Mouse (Mus musculus) liver, postnatal 0 days (tissue): ENCODE measurements around the gene Gm21731. TPM values are rescaled to one million over a fixed set of nuclear protein-coding genes. Genes with fewer than 3 reads are reported as not detected.
A peak's percentile ranks its signal among the peaks of the same experiment; 100 is the strongest.
"Not testable (repeated sequence)": the region's sequence is repeated elsewhere in the genome, so short reads cannot be mapped to it uniquely, and the experiment has no call there.

ENCODE experiments used
- ATAC-seq: fragments of 200-750 bp; cut with Nextera tagmentation; 2 replicates; pipeline ENCODE4 v1.8.0; 2017; ENCODE audit warnings: mild to moderate bottlenecking, moderate library complexity
- DNase-seq: peaks from one replicate; pipeline ENCODE4 v3.0.0-alpha.2; 2016
- H3K27ac ChIP-seq: fragments of 300-500 bp; sonication (generic); 2 replicates; pipeline ENCODE4 v1.5.1; 2014; ENCODE audit warnings: antibody characterized with exemption, moderate library complexity, mild to moderate bottlenecking, low read depth
- H3K27me3 ChIP-seq: fragments of 300-500 bp; sonication (generic); 2 replicates; pipeline ENCODE4 v1.6.1; 2014; ENCODE audit warnings: low read length, control low read depth, mixed read lengths; ENCODE audit not compliant: insufficient read depth
- H3K36me3 ChIP-seq: fragments of 300-500 bp; sonication (generic); replicated peaks from 2 replicates; pipeline ENCODE4 v1.6.1; 2014; ENCODE audit warnings: mild to moderate bottlenecking, control low read depth, low read length, moderate library complexity, mixed read lengths; ENCODE audit not compliant: insufficient read depth
- H3K4me1 ChIP-seq: fragments of 300-500 bp; sonication (generic); 2 replicates; pipeline ENCODE4 v1.6.1; 2014; ENCODE audit warnings: antibody characterized with exemption, mild to moderate bottlenecking, control low read depth; ENCODE audit not compliant: insufficient read depth
- H3K4me2 ChIP-seq: fragments of 300-500 bp; sonication (generic); 2 replicates; pipeline ENCODE4 v1.6.1; 2014; ENCODE audit warnings: low read depth, mild to moderate bottlenecking, low read length, moderate library complexity, mixed read lengths
- H3K4me3 ChIP-seq: fragments of 300-500 bp; sonication (generic); 2 replicates; pipeline ENCODE4 v1.5.1; 2014; ENCODE audit warnings: low read depth, low read length
- H3K9ac ChIP-seq: fragments of 300-500 bp; sonication (generic); replicated peaks from 2 replicates; pipeline ENCODE4 v1.6.1; 2014; ENCODE audit warnings: mild to moderate bottlenecking, moderate library complexity
- H3K9me3 ChIP-seq: fragments of 300-500 bp; sonication (generic); 2 replicates; pipeline ENCODE4 v1.6.1; 2016; ENCODE audit warnings: mild to moderate bottlenecking, control low read depth, low read length, mixed read lengths
- CTCF ChIP-seq: sonication (generic); IDR thresholded peaks from 2 replicates; pipeline ENCODE4 v1.5.1; 2016; ENCODE audit warnings: antibody characterized with exemption, low read depth
- WGBS: fragments of 180-500 bp; shearing (Covaris S2); extraction: QIAGEN DNeasy Blood & Tissue Kit; methylation state at CpG from one replicate; pipeline ENCODE4 v1.1.7; 2014; ENCODE audit not compliant: insufficient replicate concordance; 5-methylcytosine and 5-hydroxymethylcytosine counted together
- polyA plus RNA-seq: library from polyadenylated mRNA; unstranded; fragments of >200 nt; fragmentation: Nextera tagmentation; extraction: Ambion mirVana; gene quantifications from 2 replicates; pipeline ENCODE4 v1.2.1, GENCODE M21; 2015

The Gm21731 gene
- polyA plus RNA-seq, result not detected in 2 replicates

- not testable (repeated sequence) for H3K27ac ChIP-seq, H3K9me3 ChIP-seq, DNase-seq, H3K27me3 ChIP-seq, H3K4me3 ChIP-seq, H3K36me3 ChIP-seq, H3K4me2 ChIP-seq, ATAC-seq, H3K4me1 ChIP-seq, H3K9ac ChIP-seq
These were observed at the start of gene Gm21731 for GRCm38 (mm10) chr13:120238811-120239210. Gene Gm21731, plus strand, starts transcription at chr13:120239111.

GRCm38 (mm10) chr13:120196189-120196821 is 42.6 kb upstream of the Gm21731 start:
- not testable (repeated sequence) for H3K9me3 ChIP-seq, H3K9ac ChIP-seq, H3K27me3 ChIP-seq, H3K4me3 ChIP-seq, H3K36me3 ChIP-seq, H3K4me1 ChIP-seq, H3K4me2 ChIP-seq, ATAC-seq, H3K27ac ChIP-seq, DNase-seq
- WGBS, result 43% methylated on average over 6 of the region's 8 CpGs

GRCm38 (mm10) chr13:120215847-120216246 is 23.1 kb upstream of the Gm21731 start, which contains the start of gene Gm21762:
Gene Gm21762, minus strand, starts transcription at chr13:120215947.
- H3K4me2 ChIP-seq, DNase-seq, H3K27me3 ChIP-seq, H3K27ac ChIP-seq, H3K9me3 ChIP-seq, ATAC-seq, H3K4me1 ChIP-seq, H3K4me3 ChIP-seq, H3K36me3 ChIP-seq, H3K9ac ChIP-seq: not testable (repeated sequence)
- no CpG with 5 or more reads among the region's 2 CpGs for WGBS

- not testable (repeated sequence) for H3K4me1 ChIP-seq, H3K4me3 ChIP-seq, H3K4me2 ChIP-seq, H3K9me3 ChIP-seq, H3K9ac ChIP-seq, DNase-seq, H3K27ac ChIP-seq, H3K27me3 ChIP-seq, H3K36me3 ChIP-seq, ATAC-seq
- peak; percentile 33; the same call in 1 of the 2 replicates for TF ChIP-seq CTCF
- WGBS, result 83% methylated on average over 5 of the region's 5 CpGs
These were observed 18.0 kb upstream of the Gm21731 start for GRCm38 (mm10) chr13:120220922-120221321.

- H3K27me3 ChIP-seq, H3K27ac ChIP-seq, H3K9ac ChIP-seq, H3K4me1 ChIP-seq, ATAC-seq, H3K36me3 ChIP-seq, H3K4me3 ChIP-seq, DNase-seq, H3K9me3 ChIP-seq, H3K4me2 ChIP-seq: not testable (repeated sequence)
- 85% methylated on average over 16 of the region's 25 CpGs for WGBS
These were observed 15.8 kb upstream of the Gm21731 start for GRCm38 (mm10) chr13:120223012-120223659.

- WGBS, result 93% methylated on average over 16 of the region's 17 CpGs
- not testable (repeated sequence) for ATAC-seq
These were observed 7.1 kb upstream of the Gm21731 start for GRCm38 (mm10) chr13:120231798-120232197.

GRCm38 (mm10) chr13:120232447-120233049 is 6.4 kb upstream of the Gm21731 start:
- ATAC-seq, H3K27me3 ChIP-seq, H3K27ac ChIP-seq, H3K9me3 ChIP-seq, H3K4me2 ChIP-seq, H3K4me3 ChIP-seq, DNase-seq, H3K4me1 ChIP-seq, H3K9ac ChIP-seq, H3K36me3 ChIP-seq: not testable (repeated sequence)
- TF ChIP-seq CTCF, result peak; percentile 20; the same call in 1 of the 2 replicates
- 72% methylated on average over 13 of the region's 25 CpGs for WGBS

More at GRCm38 (mm10) chr13:120231798-120232197, 7.1 kb upstream of the Gm21731 start:
- H3K4me3 ChIP-seq, H3K27ac ChIP-seq, DNase-seq, H3K9ac ChIP-seq, H3K4me1 ChIP-seq, H3K36me3 ChIP-seq, H3K9me3 ChIP-seq, H3K27me3 ChIP-seq, H3K4me2 ChIP-seq: not testable (repeated sequence)

GRCm38 (mm10) chr13:120251208-120251924 is 12.5 kb downstream of the Gm21731 start:
- not testable (repeated sequence) for H3K4me3 ChIP-seq, ATAC-seq, H3K4me2 ChIP-seq, H3K9me3 ChIP-seq, H3K36me3 ChIP-seq, DNase-seq, H3K4me1 ChIP-seq, H3K9ac ChIP-seq, H3K27ac ChIP-seq, H3K27me3 ChIP-seq
- WGBS, result 71% methylated on average over 2 of the region's 3 CpGs
